Mouse (Mus musculus): ENCODE results near the gene Mgarp.

GRCm38 (mm10) chr3:51407870-51408560, 11.5 kb upstream of the Mgarp start:
- TF ChIP-seq CTCF (IDR thresholded peaks at IDR 0.05; ENCODE audit: low read depth) (no peak), EP300 (IDR thresholded peaks at IDR 0.05; ENCODE audit: low read depth) (no peak)

All from liver, postnatal 0 days (tissue).